Mouse (Mus musculus) kidney, adult 9 months (tissue): ENCODE results near the gene Ephb4.

Experiments
- DNase-seq: peaks from one replicate; pipeline ENCODE4 v3.0.0; 2022

The Ephb4 gene

GRCm38 (mm10) chr5:137337190-137337589 lies 12.7 kb upstream of the Ephb4 start:
- DNase-seq: no peak

- DNase-seq: peak; percentile 95
Measured at GRCm38 (mm10) chr5:137338256-137338655, 11.7 kb upstream of the Ephb4 start.

GRCm38 (mm10) chr5:137338663-137339289 lies 11.1 kb upstream of the Ephb4 start:
- peak; percentile 77 for DNase-seq

GRCm38 (mm10) chr5:137339290-137339979 lies 10.5 kb upstream of the Ephb4 start:
- DNase-seq: peak; percentile 70

GRCm38 (mm10) chr5:137340222-137340621 lies 9.7 kb upstream of the Ephb4 start:
- no peak for DNase-seq

GRCm38 (mm10) chr5:137342407-137343012 lies 7.4 kb upstream of the Ephb4 start:
- DNase-seq: no peak

GRCm38 (mm10) chr5:137343412-137343811 lies 6.5 kb upstream of the Ephb4 start:
- no peak for DNase-seq

GRCm38 (mm10) chr5:137343869-137344268 lies 6.0 kb upstream of the Ephb4 start:
- no peak for DNase-seq

- DNase-seq: peak; percentile 93
Measured at GRCm38 (mm10) chr5:137345821-137346220, 4.1 kb upstream of the Ephb4 start.

- no peak for DNase-seq
Measured at GRCm38 (mm10) chr5:137346388-137346787, 3.5 kb upstream of the Ephb4 start.

GRCm38 (mm10) chr5:137346983-137347382 lies 2.9 kb upstream of the Ephb4 start:
- no peak for DNase-seq

GRCm38 (mm10) chr5:137347856-137348255 lies 2.1 kb upstream of the Ephb4 start:
- peak; percentile 53 for DNase-seq

- DNase-seq: peak; percentile 90
Measured at GRCm38 (mm10) chr5:137348482-137349383, 1.2 kb upstream of the Ephb4 start.

- DNase-seq: no peak
Measured at GRCm38 (mm10) chr5:137350205-137351057, 522 bp downstream of the Ephb4 start.

- no peak for DNase-seq
Measured at GRCm38 (mm10) chr5:137351058-137351380, 1.1 kb downstream of the Ephb4 start.

GRCm38 (mm10) chr5:137351394-137351793 lies 1.5 kb downstream of the Ephb4 start:
- DNase-seq: no peak

GRCm38 (mm10) chr5:137352011-137352975 lies 2.4 kb downstream of the Ephb4 start:
- peak; percentile 79 for DNase-seq

- no peak for DNase-seq
Measured at GRCm38 (mm10) chr5:137354091-137354490, 4.2 kb downstream of the Ephb4 start.

- no peak for DNase-seq
Measured at GRCm38 (mm10) chr5:137358382-137358781, 8.5 kb downstream of the Ephb4 start.

- no peak for DNase-seq
Measured at GRCm38 (mm10) chr5:137369665-137370064, 19.8 kb downstream of the Ephb4 start.

GRCm38 (mm10) chr5:137373371-137373950 lies 23.6 kb downstream of the Ephb4 start:
- no peak for DNase-seq
